Mouse (Mus musculus) ovary, postnatal 10 days (tissue): Measurements from ENCODE around the gene Tiprl.

Experiments
- DNase-seq: peaks from one replicate; pipeline ENCODE4 v3.0.0; 2022; ENCODE audit warnings: low spot score

Gene Tiprl

DNA sequence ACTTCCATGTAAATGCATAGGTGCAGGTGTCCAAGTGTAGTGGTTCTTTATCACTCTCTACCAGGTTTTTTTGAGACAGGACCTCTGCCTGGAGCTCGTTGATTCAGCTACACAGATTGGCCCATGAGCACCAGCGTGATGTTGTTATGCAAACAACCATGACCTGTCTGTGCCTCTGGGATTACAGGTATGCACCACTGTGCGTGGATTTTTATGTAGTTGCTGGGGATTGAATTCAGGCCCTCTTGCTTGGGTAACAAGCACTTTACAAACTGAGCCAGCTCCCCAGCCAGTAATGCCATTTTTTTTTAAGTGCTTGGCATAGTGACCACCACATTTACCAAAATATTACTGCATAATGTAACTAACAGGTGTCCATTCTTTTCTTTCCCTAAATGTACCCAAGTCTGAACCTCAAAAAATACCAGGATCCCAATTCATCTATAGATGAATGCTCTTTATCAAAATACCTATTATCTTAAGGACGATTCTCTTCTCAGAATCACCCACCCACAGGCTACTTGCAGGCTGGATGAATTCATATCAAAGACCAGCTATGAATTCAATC lies 35.3 kb downstream of the Tiprl start:
- DNase-seq, result no peak

DNA sequence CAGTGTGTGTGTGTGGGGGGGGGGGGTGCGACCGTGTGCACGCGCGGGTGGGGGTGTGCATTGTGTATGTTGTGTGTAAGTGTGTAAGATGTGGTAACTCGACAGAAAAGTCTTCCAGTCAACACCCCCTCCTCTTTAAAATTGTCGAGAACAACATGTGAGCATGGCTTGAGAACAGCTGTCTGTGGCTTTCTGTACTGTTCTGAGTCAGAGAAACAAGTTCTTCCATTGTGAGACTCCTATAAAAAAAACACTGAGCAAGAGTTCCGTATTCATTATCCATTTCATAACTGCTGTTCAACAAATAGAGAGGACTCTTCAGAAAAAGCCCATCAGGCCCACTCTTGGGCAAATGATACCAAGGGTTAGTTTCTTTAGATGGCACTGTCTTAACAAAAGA lies 36.0 kb downstream of the Tiprl start:
- DNase-seq, result no peak

DNA sequence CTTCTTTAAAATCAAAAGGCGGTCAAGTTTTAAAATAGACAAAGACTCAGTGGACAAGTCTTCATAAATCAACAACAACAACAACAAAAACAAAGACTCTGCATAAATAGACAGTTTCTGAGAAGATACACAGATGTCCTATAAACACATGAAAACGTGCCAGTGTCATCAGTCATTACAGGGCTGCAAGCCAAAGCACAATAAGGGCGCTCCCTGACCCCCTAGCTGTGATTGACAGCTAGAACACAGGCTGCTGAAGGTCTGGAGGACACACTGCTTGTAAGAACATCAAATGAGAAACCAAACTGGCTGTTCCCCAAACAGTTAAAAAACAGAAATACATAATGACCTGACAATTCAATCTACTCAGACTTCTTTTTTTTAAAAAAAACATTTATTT lies 37.2 kb downstream of the Tiprl start:
- DNase-seq, result no peak

DNA sequence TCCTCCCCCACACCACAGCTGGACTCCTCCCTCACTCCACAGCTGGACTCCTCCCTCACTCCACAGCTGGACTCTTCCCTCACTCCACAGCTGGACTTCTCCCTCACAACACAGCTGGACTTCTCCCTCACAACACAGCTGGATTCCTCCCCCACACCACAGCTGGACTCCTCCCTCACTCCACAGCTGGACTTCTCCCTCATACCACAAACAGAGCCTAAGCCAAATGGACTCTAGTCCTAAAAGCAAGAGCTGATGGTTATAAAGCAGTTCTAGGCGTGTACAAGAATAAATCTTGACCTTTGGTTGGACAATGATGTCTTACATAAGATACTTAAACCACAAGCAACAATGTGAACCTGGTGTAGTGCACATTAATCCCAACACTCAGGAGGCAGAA lies 37.8 kb downstream of the Tiprl start:
- no peak for DNase-seq

DNA sequence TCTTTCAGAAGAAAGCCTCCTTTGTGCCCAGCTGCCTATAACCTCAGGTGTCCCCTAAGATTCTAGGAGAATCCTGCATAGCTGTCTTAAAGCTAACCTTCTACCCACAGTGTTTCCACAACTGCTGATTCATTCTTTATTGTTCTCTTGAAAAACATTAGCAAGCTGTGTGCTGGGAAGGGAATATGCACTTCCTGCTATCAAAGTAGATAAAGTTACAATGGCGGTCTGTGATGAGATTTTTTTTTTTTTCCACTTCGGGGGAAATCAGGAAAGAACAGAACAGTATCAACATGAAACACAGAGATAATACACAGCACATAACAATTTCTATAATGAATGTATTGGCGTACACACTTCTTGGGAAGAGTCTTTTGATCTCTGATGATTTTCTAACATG lies 38.9 kb downstream of the Tiprl start:
- no peak for DNase-seq

DNA sequence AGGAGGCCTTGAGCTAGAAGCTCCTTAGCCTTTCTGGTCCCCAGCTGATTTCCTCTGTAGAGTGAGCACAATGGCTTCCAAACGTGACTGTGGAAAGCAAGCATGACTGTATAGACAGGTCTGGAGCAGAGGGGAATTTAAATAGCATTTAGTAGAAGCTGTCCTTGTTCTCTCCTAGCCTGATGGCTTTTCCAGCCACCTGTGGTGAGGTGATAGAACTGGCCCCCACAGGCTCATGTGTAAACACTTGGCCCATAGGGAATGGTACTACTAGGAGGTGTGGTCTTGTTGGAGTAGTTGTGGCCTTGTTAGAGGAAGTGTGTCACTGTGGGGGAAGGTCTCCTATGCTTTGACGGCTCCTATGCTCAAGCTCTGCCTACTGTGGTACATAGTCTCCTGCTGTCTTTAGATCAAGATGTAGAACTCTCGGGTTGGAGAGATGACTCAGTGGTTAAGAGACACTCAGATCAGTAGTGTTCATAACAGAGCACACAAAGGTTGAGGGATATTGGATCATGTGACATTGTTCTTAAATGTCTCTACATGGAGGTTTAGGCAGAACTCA lies 41.3 kb downstream of the Tiprl start:
- no peak for DNase-seq

GRCm38 (mm10) chr1:165194662-165195013 lies 42.2 kb downstream of the Tiprl start:
- no peak for DNase-seq

GRCm38 (mm10) chr1:165193880-165194661 lies 42.7 kb downstream of the Tiprl start, which contains the start of gene Sft2d2:
Sft2d2 (minus strand) TSS chr1:165194438.
- peak; percentile 72 for DNase-seq

DNA sequence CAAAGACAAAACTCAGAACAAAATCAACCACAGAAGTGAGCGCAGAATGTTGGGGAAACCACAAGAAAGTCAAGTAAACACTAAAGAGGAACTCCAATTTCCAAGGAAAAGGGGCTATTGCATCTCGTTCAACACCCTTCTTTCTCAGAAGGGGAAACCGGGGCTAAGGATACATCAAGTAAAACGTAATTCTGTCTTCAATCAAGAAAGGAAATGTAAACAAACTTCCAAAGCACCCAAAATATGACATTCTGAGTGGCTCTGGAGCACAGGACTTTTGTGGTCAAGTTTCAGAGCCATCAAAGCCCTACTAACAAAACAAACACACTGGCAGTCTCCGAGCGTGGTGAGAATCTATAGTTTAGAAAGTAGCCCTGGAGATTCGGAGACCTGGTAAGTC lies 43.4 kb downstream of the Tiprl start:
- no peak for DNase-seq

GRCm38 (mm10) chr1:165192714-165193264 lies 44.0 kb downstream of the Tiprl start:
- no peak for DNase-seq

GRCm38 (mm10) chr1:165192102-165192501 lies 44.7 kb downstream of the Tiprl start:
- DNase-seq, result no peak

- DNase-seq, result no peak
Measured at GRCm38 (mm10) chr1:165191611-165192010, 45.2 kb downstream of the Tiprl start.

- DNase-seq, result no peak
Measured at GRCm38 (mm10) chr1:165190571-165191273, 46.1 kb downstream of the Tiprl start.

DNA sequence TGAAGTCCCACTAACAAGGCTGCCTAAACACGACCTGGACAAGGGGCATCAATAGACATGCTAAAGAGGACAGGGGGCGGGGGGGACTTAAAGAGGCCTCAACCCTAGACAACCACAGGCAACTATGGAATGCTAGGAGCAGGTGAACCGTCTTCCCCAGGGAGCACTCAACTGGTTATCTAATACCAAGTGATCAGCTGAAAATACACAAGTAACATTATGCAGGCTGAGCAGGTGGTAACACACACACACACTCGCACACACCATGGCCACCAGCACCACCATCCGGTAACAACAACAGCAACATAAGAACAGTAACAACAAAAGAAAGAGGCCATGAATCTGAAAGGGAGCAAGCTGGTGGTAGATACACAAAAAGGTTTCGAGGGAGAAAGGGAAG lies 46.7 kb downstream of the Tiprl start:
- no peak for DNase-seq

DNA sequence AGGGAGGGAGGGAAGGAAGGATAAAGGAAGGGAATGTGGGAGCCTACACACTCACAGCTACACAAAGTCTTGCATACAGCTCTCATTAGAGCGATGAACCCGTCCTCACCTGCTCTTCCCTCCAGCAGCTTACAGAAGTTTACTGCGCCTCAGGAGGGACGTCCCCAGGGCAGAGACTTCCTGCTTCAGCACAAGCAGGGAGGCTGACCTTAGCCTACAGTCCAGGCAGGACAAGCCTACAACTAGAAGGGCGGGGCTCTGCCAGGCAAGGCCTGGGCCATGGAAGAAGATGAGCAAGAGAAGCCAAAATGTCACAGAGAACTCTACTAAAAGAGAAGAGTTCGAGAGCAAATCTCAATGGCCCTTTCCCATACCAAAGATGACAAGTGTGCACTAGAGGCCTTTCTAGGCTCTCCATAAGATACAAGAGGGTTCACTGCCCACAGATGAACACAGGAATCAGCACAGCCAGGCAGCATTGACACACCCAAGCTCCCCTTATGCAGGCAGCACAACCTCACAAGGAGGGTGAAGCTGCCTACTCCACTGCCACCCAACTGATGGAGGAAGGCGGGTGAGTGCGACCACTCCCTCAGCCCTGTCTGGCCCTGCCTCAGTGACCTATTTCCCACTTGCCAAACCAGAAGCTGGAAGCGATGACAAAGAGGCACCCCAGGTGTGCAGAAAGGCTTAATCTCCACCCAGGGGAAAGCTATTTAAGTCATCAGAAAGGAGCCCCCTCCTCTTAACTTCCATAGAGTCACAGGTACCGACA lies 47.8 kb downstream of the Tiprl start:
- no peak for DNase-seq

- DNase-seq, result no peak
Measured at GRCm38 (mm10) chr1:165187357-165187756, 49.4 kb downstream of the Tiprl start.

- no peak for DNase-seq
Measured at GRCm38 (mm10) chr1:165186491-165186890, 50.3 kb downstream of the Tiprl start.

GRCm38 (mm10) chr1:165185116-165185515 lies 51.7 kb downstream of the Tiprl start:
- DNase-seq, result no peak

- no peak for DNase-seq
Measured at GRCm38 (mm10) chr1:165184178-165184577, 52.6 kb downstream of the Tiprl start.

DNA sequence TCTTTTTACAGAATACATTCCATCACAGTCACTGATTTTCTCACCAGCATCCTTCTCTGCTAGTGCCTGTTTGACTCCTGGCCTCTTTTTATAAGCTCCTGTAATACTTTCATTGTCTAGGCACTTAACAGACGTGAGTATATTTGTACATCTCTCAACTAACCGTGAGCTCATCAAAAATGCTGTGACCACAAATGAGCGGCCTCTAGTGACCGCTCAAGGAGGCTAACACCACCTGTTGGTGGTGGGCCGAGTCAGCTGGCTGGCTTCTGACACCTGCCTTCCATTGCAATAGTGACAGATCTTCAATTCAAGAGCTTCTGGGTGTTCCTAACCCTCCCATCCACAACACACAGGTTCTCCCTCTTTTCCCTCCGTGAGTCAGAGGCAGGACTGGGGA lies 53.4 kb downstream of the Tiprl start:
- no peak for DNase-seq

- no peak for DNase-seq
Measured at GRCm38 (mm10) chr1:165179321-165179720, 57.5 kb downstream of the Tiprl start.

- no peak for DNase-seq
Measured at GRCm38 (mm10) chr1:165178075-165178474, 58.7 kb downstream of the Tiprl start.
